In genomic region chr9:60687415-60687814, GRCm38 (mm10) we compare ENCODE assay signal across 8 mouse cellular contexts. TPM values are rescaled to one million over a fixed set of nuclear protein-coding genes. Genes with fewer than 3 reads are reported as not detected.
DNase-seq lines count a peak whose midpoint lies in the region; ATAC-seq and TF ChIP-seq lines count a peak whose summit lies in the region.

No protein-coding gene starts in this region.

- peak overlapping the region; percentile 80 for H3K4me2 ChIP-seq in heart, embryonic 15.5 days
- peak overlapping the region; percentile 57 for H3K4me2 ChIP-seq in embryonic facial prominence, embryonic 11.5 days (ENCODE audit: low read depth, low read length)
- H3K4me2 ChIP-seq in midbrain, embryonic 13.5 days (replicated peaks) = peak overlapping the region; percentile 58

- no peak for TF ChIP-seq POLR2A in ES-Bruce4 (IDR thresholded peaks at IDR 0.05; ENCODE audit: insufficient read depth, low read length)

- ATAC-seq in heart, embryonic 15.5 days (replicated peaks; ENCODE audit: insufficient number of reproducible peaks, insufficient read depth, low FRiP score, low read depth) = no peak
- ATAC-seq in embryonic facial prominence, embryonic 11.5 days (replicated peaks; ENCODE audit: insufficient number of reproducible peaks, low FRiP score, low TSS enrichment, low read depth) = peak; percentile 68
- peak; percentile 84 for ATAC-seq in midbrain, embryonic 13.5 days

- no peak for TF ChIP-seq EP300 in ES-Bruce4 (IDR thresholded peaks at IDR 0.05; ENCODE audit: insufficient read depth, low read depth, low read length)

- no peaks in the 10 kb centered on the region for H3K27me3 ChIP-seq in heart, embryonic 15.5 days
- H3K27me3 ChIP-seq in ES-Bruce4 (ENCODE audit: control insufficient read depth, insufficient read depth, low read length, poor library complexity, severe bottlenecking) = no peaks in the 10 kb centered on the region
- H3K27me3 ChIP-seq in embryonic facial prominence, embryonic 11.5 days (ENCODE audit: control insufficient read depth, insufficient read depth, low read length) = no peaks in the 10 kb centered on the region
- no peaks in the 10 kb centered on the region for H3K27me3 ChIP-seq in midbrain, embryonic 13.5 days

- H3K4me1 ChIP-seq in heart, embryonic 15.5 days (replicated peaks) = peaks cover 7% of the 10 kb centered on the region
- no peaks in the 10 kb centered on the region for H3K4me1 ChIP-seq in ES-Bruce4 (ENCODE audit: control insufficient read depth, insufficient read depth, low read length)
- no peaks in the 10 kb centered on the region for H3K4me1 ChIP-seq in embryonic facial prominence, embryonic 11.5 days (ENCODE audit: control insufficient read depth, insufficient read depth, low read length)
- H3K4me1 ChIP-seq in midbrain, embryonic 13.5 days (replicated peaks) = peaks cover 32% of the 10 kb centered on the region

- H3K27ac ChIP-seq in heart, embryonic 15.5 days = peak overlapping the region; percentile 73
- H3K27ac ChIP-seq in ES-Bruce4 (ENCODE audit: insufficient read depth, low read length) = no peak overlapping the region
- H3K27ac ChIP-seq in embryonic facial prominence, embryonic 11.5 days (replicated peaks; ENCODE audit: low read depth, low read length) = peak overlapping the region; percentile 87
- H3K27ac ChIP-seq in midbrain, embryonic 13.5 days = peak overlapping the region; percentile 99

- H3K4me3 ChIP-seq in heart, embryonic 15.5 days = peak overlapping the region; percentile 73
- H3K4me3 ChIP-seq in ES-Bruce4 (ENCODE audit: low read depth, low read length) = peak overlapping the region; percentile 84
- peak overlapping the region; percentile 60 for H3K4me3 ChIP-seq in embryonic facial prominence, embryonic 11.5 days (ENCODE audit: low read depth, low read length)
- peak overlapping the region; percentile 66 for H3K4me3 ChIP-seq in midbrain, embryonic 13.5 days (replicated peaks)

- intact Hi-C loops in heart, postnatal 25 days (cut with DNase I) = loop anchor here (5.0 kb wide), 1 partner anchor 440 kb away; no protein-coding TSS in a partner anchor
- intact Hi-C loops in left cerebral cortex, postnatal 4 days (cut with DNase I) = loop anchor here (10.0 kb wide), 1 partner anchor 443 kb away; no protein-coding TSS in a partner anchor

- H3K9me3 ChIP-seq in heart, embryonic 15.5 days (replicated peaks) = no peaks in the 10 kb centered on the region
- no peaks in the 10 kb centered on the region for H3K9me3 ChIP-seq in ES-Bruce4 (replicated peaks; ENCODE audit: control insufficient read depth, insufficient read depth, low read length, poor library complexity, severe bottlenecking)
- H3K9me3 ChIP-seq in embryonic facial prominence, embryonic 11.5 days (replicated peaks; ENCODE audit: control insufficient read depth, low read length) = no peaks in the 10 kb centered on the region
- H3K9me3 ChIP-seq in midbrain, embryonic 13.5 days = no peaks in the 10 kb centered on the region

- H3K36me3 ChIP-seq in heart, embryonic 15.5 days = no peaks in the 10 kb centered on the region
- H3K36me3 ChIP-seq in ES-Bruce4 (ENCODE audit: control insufficient read depth, insufficient read depth, low read length, poor library complexity, severe bottlenecking) = no peaks in the 10 kb centered on the region
- no peaks in the 10 kb centered on the region; the same call in 1 of the 2 replicates for H3K36me3 ChIP-seq in embryonic facial prominence, embryonic 11.5 days (replicated peaks; ENCODE audit: control insufficient read depth, insufficient read depth, low read depth, low read length)
- peaks cover 22% of the 10 kb centered on the region for H3K36me3 ChIP-seq in midbrain, embryonic 13.5 days

- H3K9ac ChIP-seq in heart, embryonic 15.5 days = peak overlapping the region; percentile 60
- no peak overlapping the region for H3K9ac ChIP-seq in ES-Bruce4 (ENCODE audit: low read depth, poor library complexity, severe bottlenecking)
- peak overlapping the region; percentile 57 for H3K9ac ChIP-seq in embryonic facial prominence, embryonic 11.5 days (replicated peaks; ENCODE audit: low read length)
- H3K9ac ChIP-seq in midbrain, embryonic 13.5 days (replicated peaks) = peak overlapping the region; percentile 71

- no peak for TF ChIP-seq CTCF in ES-Bruce4 (IDR thresholded peaks at IDR 0.05; ENCODE audit: low read depth, low read length)

- WGBS in heart, embryonic 15.5 days = 4% methylated on average over 7 of the region's 7 CpGs
- 1% methylated on average over 7 of the region's 7 CpGs for WGBS in embryonic facial prominence, embryonic 11.5 days
- WGBS in midbrain, embryonic 13.5 days = under 1% methylated on average over 7 of the region's 7 CpGs

- DNase-seq in heart, postnatal 25 days (ENCODE audit: low spot score) = no peak
- peak; percentile 52 for DNase-seq in embryonic facial prominence, embryonic 11.5 days (ENCODE audit: low spot score)
- peak; percentile 22 for DNase-seq in left cerebral cortex, postnatal 4 days
- DNase-seq in gastrocnemius, adult 8-10 months (ENCODE audit: low spot score in 2 of 2) = no peak
- DNase-seq in frontal cortex, postnatal 25 days (ENCODE audit: low spot score in 2 of 2) = no peak

RNA-seq across cellular contexts. Expression of gene Lrrc49, which starts 0.5 kb away (rescaled TPM):
- 9.4 and 10.1 TPM in 2 replicates for polyA plus RNA-seq in heart, embryonic 15.5 days (2015; fragmentation: Nextera tagmentation; extraction: Ambion mirVana)
- total RNA-seq in heart, postnatal 25 days (2021) = 1 to 10 TPM; 4.1 to 4.3 TPM
- 3.6 and 5.7 TPM in 2 replicates for polyA plus RNA-seq in ES-Bruce4 (2011; ENCODE audit: insufficient read depth, insufficient read length, low read depth, missing spikeins)
- 36.1 and 38.7 TPM in 2 replicates for polyA plus RNA-seq in embryonic facial prominence, embryonic 11.5 days (2014; fragmentation: Nextera tagmentation; extraction: Ambion mirVana)
- total RNA-seq in left cerebral cortex, postnatal 4 days (2021) = 10 to 100 TPM; 86.6 to 86.9 TPM
- polyA plus RNA-seq in midbrain, embryonic 13.5 days (2015; fragmentation: Nextera tagmentation; extraction: Ambion mirVana) = 79.2 and 83.6 TPM in 2 replicates
- 1 to 10 TPM; 1.7 to 3.3 (median 1.9) TPM for total RNA-seq in gastrocnemius, adult 8-10 months (2022)

RNA-seq across cellular contexts. Expression of gene Larp6, which starts 25.4 kb away (rescaled TPM):
- 0.79 and 1.3 TPM in 2 replicates for polyA plus RNA-seq in heart, embryonic 15.5 days (2015; fragmentation: Nextera tagmentation; extraction: Ambion mirVana)
- 1 to 10 TPM; 1.3 to 1.5 TPM for total RNA-seq in heart, postnatal 25 days (2021)
- polyA plus RNA-seq in ES-Bruce4 (2011; ENCODE audit: insufficient read depth, insufficient read length, low read depth, missing spikeins) = 0.37 TPM in 1 of 2 replicates, not detected in the other
- 1.5 and 2.3 TPM in 2 replicates for polyA plus RNA-seq in embryonic facial prominence, embryonic 11.5 days (2014; fragmentation: Nextera tagmentation; extraction: Ambion mirVana)
- total RNA-seq in left cerebral cortex, postnatal 4 days (2021) = 10 to 100 TPM; 29.4 to 29.5 TPM
- polyA plus RNA-seq in midbrain, embryonic 13.5 days (2015; fragmentation: Nextera tagmentation; extraction: Ambion mirVana) = 6.5 and 7.7 TPM in 2 replicates
- total RNA-seq in gastrocnemius, adult 8-10 months (2022) = 1 to 10 TPM in 2 of 4 experiments, under 1 TPM in 2; 0.80 to 2.2 (median 1.3) TPM

Comparison
In these comparisons a context has a peak if more than half of its experiments do, and no peak if none do; other contexts are left out.
1. DNase-seq: peak in embryonic facial prominence, embryonic 11.5 days (single experiment) and left cerebral cortex, postnatal 4 days (single experiment); none in heart, postnatal 25 days (single experiment), gastrocnemius, adult 8-10 months (0 of 2) and frontal cortex, postnatal 25 days (0 of 2).
2. Peak in every context shown above with its lines, with median percentiles within 50 percentile points of each other: H3K4me2 ChIP-seq and H3K4me3 ChIP-seq.